Mouse (Mus musculus) spleen, adult 18-20 months (tissue): ENCODE measurements at regions not wholly inside any gene's neighbourhood (a gene's known extent, or its start where the extent isn't known, plus 50 kb on each side); places are given as distances from the start of the nearest gene placed in this dataset.
"Not testable (repeated sequence)": the region's sequence is repeated elsewhere in the genome, so short reads cannot be mapped to it uniquely, and the experiment has no call there.

Source experiments
- DNase-seq, 2 experiments: peaks; one replicate each; pipeline ENCODE4 v3.0.0; 2022; ENCODE audit warnings: mixed read lengths in 2 of 2

DNA sequence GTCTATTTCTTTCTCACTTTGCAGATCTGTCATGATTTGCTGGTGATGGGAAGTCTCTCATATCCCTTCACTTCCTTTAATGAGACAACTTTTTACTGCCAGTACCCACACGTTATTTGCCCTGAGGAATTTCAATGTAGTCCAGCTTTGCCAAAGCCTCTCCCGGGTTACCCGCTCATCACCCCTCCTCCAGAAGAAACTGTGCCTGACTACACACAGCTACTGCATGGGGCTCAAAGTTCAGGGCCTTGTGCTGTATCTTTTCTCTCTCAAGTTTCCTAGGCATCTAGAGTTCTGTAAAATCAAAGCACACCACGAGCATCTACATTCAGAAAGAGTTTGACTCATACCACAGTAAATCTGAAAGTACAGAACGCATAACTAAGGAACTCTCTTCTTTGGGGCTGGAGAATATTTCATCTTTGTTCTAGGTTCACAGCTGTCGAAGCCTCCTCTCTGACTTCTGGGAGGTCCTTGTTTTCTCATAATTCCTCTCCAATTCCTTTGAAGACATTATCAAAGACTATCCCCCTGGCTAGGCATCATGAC is 328.4 kb upstream of the Tmc3 start:
- DNase-seq: no peak

- no peak for DNase-seq
Measured at GRCm38 (mm10) chr7:83258363-83258916, 326.3 kb upstream of the Tmc3 start.

GRCm38 (mm10) chr7:83261489-83261888 is 323.2 kb upstream of the Tmc3 start:
- no peak for DNase-seq

DNA sequence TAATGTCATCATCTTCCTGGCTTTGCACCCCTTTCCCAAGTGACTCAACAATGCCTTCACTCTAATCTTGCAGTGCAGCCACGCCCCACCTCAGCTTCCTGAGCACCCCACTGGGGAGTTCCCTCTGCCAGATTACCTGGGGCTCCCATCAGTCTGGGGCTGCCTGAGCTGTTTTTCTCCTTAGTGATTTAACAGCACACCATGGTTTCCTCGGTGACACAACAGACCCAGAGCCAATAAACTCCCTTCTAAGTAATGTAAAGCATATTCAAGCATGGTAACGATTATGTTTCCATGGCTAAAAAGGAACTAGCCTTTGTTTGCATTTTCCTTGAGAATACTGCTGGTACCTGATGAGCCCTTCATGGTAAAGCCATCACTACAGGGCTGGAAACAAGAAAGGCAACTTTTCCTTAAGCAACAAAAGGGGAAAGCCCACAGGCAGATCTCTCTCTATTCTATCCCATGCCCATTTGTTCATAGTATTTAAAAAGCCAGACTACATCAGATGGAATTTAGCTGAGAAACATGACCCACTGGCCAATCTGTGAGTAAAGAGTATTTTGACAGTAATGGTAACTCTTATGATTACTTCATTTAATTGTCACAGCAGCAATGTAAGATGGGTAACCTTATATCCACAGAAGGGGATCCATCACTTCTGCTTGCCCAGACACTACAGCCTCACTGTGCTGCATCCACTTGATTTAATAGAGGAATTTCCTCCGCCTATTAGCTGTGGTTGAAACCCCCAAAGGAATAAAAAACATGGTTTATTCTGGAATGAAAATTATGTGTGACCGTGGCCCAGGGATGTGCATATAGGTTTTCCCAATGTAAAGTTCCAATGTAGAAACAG is 294.6 kb upstream of the Tmc3 start:
- no peak for DNase-seq

DNA sequence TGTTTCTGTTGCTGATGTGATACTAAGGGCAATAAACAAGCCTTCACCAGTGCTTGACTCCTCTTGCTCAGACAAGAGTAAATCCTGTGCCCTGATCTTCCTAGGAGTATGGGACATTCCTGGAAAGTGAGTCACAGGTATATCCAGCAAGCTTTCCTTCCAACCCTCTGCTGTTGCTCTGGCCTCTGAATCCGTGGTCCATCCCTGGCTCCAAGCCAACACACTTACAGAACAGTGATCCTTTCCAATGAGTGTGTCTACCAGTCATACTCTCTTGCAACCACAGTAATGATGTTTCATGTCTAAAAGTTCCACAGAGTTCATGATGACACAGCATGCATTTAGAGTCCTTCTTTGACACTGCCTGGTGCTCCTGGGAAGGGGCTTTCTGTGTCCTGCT is 277.6 kb upstream of the Tmc3 start:
- DNase-seq: no peak

DNA sequence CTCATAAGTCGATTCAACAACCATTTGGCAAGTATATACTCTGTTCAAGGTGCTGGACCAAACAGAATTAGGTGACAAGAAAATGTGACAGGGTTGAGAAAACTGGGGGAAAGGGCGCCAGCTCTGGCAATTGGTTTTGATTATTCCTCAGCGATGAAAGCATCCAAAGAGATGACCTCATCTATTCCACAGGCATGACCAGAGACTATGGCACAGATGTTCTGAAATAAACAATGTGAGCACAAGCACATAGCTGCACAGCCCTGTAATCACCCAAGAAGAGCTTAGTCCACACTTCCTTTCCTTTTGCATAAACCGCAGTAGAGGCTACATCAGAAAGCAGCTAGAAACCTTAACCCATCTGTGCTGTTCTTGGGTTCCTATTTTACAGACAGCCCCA is 272.6 kb upstream of the Tmc3 start:
- DNase-seq: no peak

GRCm38 (mm10) chr7:83329809-83330412 is 254.8 kb upstream of the Tmc3 start:
- DNase-seq: no peak

- DNase-seq: peak in 1 of 2 experiments; percentile 6
Measured at GRCm38 (mm10) chr7:83347103-83347754, 237.5 kb upstream of the Tmc3 start.

DNA sequence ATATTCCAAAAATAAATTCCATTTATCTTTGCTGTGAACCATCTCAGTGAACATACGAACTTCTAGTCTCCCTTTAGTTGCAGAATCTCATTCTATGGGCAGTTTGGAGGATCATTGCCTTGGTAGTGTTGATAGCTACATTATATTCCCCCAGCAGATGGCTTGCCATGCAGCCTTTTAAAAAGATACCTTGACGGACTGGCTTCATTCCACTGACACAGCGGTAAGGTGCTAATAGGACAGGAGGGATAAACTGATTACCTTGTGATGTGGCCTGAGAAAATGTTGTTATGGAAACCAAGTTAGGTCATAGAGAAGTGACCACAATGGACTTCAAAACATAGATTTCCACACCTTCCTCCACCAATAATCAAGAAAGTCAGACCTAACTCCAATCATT is 215.5 kb upstream of the Tmc3 start:
- no peak for DNase-seq

- DNase-seq: no peak
Measured at GRCm38 (mm10) chr7:83369605-83370004, 215.1 kb upstream of the Tmc3 start.

GRCm38 (mm10) chr7:83376826-83377225 is 207.9 kb upstream of the Tmc3 start:
- no peak for DNase-seq

GRCm38 (mm10) chr7:83381381-83382181 is 203.1 kb upstream of the Tmc3 start:
- no peak for DNase-seq

GRCm38 (mm10) chr7:83382803-83383363 is 201.8 kb upstream of the Tmc3 start:
- no peak for DNase-seq

DNA sequence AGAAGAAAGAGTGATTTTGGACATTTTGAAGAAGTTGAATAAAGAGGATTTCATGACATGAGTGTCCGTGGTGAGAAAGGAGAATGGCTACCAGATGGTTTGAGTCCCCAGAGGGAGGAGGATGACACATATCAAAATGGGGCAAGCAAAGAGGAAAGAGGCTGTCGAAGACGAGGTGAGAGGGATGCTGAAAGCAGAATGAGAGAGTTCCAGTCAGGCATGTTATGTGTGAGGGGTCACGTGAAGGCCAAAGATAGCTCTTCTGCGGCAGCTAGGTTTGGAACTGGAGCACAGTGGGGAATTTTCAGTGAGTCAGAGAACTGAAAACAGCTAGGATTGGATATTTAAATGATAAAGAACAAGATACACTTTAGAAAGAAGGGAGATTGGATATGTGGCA is 193.3 kb upstream of the Tmc3 start:
- no peak for DNase-seq

DNA sequence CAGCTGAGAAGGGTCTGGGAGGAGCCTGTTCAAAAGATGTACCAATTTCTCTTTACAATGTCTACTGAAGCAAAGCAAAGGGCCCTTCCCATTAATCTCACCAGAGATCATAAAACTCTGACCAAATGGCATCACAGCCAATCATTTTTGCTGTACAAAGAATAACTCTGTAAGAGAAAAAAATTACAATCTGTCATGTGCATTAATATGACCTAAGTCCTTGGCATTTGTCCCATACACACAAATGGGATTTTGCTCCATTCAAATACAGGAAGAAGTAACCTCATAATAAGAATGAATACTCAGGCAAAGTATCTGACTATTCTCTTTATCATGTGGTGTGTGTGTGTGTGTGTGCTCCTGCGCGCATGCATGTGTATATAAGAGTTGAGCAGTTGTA is 192.5 kb upstream of the Tmc3 start:
- DNase-seq: no peak

- no peak for DNase-seq
Measured at GRCm38 (mm10) chr7:83392625-83393024, 192.1 kb upstream of the Tmc3 start.

DNA sequence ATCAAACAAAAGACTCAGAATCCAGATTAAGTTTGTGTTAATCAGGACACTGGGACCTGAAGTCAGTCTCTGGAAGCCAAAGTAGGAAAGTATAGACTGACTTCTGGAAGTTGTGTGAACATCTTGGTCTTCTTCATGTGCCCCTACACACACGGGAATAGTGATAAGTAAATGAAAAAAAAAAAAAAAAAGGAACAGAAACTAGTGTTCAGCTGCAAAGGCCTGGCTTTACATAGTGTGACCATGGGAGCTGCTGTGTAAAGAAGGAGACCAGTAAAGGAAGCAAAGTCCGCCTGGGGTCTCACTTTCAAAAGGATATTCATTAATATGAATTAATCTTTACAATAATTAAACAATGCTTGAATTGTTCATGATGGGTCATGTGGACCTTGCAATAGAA is 190.6 kb upstream of the Tmc3 start:
- no peak for DNase-seq

GRCm38 (mm10) chr7:83399668-83400067 is 185.1 kb upstream of the Tmc3 start:
- no peak for DNase-seq

GRCm38 (mm10) chr7:83401001-83401400 is 183.7 kb upstream of the Tmc3 start:
- no peak for DNase-seq

DNA sequence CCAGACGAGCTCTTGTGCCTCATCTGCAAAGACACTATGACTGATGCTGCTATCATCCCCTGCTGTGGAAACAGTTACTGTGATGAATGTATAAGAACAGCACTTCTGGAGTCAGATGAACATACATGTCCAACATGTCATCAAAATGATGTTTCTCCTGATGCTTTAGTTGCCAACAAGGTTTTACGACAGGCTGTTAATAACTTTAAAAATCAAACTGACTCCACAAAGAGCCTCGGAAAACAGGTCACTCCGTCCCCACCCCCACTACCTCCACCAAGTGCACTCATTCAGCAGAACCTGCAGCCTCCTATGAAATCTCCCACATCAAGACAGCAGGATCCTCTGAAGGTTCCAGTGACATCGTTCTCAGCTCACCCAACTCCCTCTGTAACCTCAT is 172.0 kb upstream of the Tmc3 start:
- not testable (repeated sequence) for DNase-seq

DNA sequence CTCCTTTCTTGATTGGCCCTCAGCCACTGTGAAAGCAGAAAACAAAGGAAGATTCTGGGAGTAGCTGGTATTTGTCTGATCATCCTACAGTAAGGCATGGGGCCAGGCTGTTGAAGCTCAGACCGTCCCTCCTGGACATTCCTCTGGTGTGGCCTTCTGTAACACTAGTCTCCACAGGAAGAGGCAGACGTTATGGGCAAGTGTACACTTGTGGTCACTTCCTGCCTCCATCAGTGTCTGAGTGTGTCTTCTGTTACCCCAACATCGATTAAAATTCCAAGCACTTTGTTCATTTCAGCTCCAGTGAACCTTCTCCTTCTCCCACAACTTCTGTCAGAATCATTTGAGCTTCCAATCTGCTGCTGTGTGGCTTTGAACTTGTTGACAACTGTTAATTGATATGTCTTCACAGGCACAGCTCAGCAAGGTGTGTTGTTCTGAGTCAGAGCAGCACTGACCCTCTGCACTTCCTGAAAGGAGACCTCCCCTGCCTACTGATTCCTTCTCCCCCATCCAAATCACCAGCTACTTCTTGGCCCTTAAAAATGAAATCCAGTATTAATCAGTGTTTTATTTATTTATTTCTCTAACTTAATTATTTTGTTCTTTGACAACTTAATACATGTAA is 154.7 kb upstream of the Tmc3 start:
- DNase-seq: no peak

DNA sequence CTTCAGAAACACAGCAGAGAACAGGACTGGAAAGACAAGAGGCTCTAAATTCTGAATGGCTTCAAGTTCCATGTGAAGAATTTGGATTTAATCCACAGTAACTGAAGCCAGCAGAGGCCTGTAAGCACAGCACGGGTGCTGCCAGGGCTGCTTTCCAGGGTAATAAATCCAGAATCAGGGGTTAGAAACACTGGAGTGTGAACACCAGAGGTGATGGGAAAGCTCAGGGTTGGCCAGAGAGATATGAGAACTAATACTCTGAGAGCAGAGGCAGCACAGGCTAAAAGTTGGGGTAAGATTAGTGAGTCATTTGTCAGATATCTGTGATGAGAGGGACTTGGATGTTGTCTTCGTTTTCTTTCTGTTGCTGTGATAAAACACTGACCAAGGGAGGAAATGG is 153.6 kb upstream of the Tmc3 start:
- no peak for DNase-seq
